ENCODE assay signal across 8 mouse cellular contexts in the genomic region with DNA sequence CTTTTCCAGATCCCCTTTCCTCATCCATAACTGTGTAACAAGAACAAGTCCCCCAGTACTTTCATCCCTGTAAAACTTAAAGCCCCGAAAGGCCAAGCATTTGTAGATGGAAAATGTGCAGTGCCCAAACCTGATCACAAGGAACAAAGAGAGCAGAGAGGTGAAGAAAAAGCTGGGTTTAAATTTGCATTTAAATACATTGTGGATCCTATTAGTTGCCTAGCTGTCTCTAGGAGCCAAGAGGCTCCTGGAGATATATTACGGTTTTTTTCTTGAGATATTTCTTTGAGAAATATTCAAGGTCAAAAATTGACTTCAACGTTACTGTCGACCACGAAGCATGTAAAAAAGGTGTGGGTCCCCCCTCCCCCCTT. TPM values are rescaled to one million over a fixed set of nuclear protein-coding genes. Genes with fewer than 3 reads are reported as not detected.
DNase-seq lines count a peak whose midpoint lies in the region; ATAC-seq and TF ChIP-seq lines count a peak whose summit lies in the region.

No protein-coding gene starts in this region.

- no peaks in the 10 kb centered on the region for H3K9me3 ChIP-seq in kidney, postnatal 0 days (replicated peaks; ENCODE audit: low read length)
- no peaks in the 10 kb centered on the region for H3K9me3 ChIP-seq in embryonic facial prominence, embryonic 15.5 days (replicated peaks)
- H3K9me3 ChIP-seq in intestine, embryonic 16.5 days (ENCODE audit: control insufficient read depth, low read length), result no peaks in the 10 kb centered on the region
- no peaks in the 10 kb centered on the region for H3K9me3 ChIP-seq in neural tube, embryonic 13.5 days

- H3K4me1 ChIP-seq in kidney, postnatal 0 days (replicated peaks; ENCODE audit: insufficient read depth, low read length), result 0 out of 2 replicates have a peak, but pooled peaks cover 8% of the 10 kb centered on the region
- peaks cover 26% of the 10 kb centered on the region for H3K4me1 ChIP-seq in embryonic facial prominence, embryonic 15.5 days
- peaks cover 10% of the 10 kb centered on the region for H3K4me1 ChIP-seq in intestine, embryonic 16.5 days (ENCODE audit: control insufficient read depth, insufficient read depth, low read length)
- H3K4me1 ChIP-seq in neural tube, embryonic 13.5 days (replicated peaks), result peaks cover 36% of the 10 kb centered on the region

- peak overlapping the region; percentile 95 for H3K4me3 ChIP-seq in kidney, postnatal 0 days (replicated peaks; ENCODE audit: low read depth, low read length)
- peak overlapping the region; percentile 74 for H3K4me3 ChIP-seq in embryonic facial prominence, embryonic 15.5 days (replicated peaks)
- H3K4me3 ChIP-seq in intestine, embryonic 16.5 days (ENCODE audit: low read length), result peak overlapping the region; percentile 98
- peak overlapping the region; percentile 97; the same call in 1 of the 2 replicates for H3K4me3 ChIP-seq in neural tube, embryonic 13.5 days

- H3K4me2 ChIP-seq in kidney, postnatal 0 days (ENCODE audit: low read length), result peak overlapping the region; percentile 76
- H3K4me2 ChIP-seq in embryonic facial prominence, embryonic 15.5 days (replicated peaks), result peak overlapping the region; percentile 66
- H3K4me2 ChIP-seq in intestine, embryonic 16.5 days (ENCODE audit: low read depth, low read length), result peak overlapping the region; percentile 47
- peak overlapping the region; percentile 95 for H3K4me2 ChIP-seq in neural tube, embryonic 13.5 days

- no peak for TF ChIP-seq CTCF in kidney, postnatal 0 days (IDR thresholded peaks at IDR 0.05; ENCODE audit: low read depth)

- no peak overlapping the region for H3K27ac ChIP-seq in kidney, postnatal 0 days
- H3K27ac ChIP-seq in embryonic facial prominence, embryonic 15.5 days (replicated peaks), result peak overlapping the region; percentile 51; the same call in 1 of the 2 replicates
- 0 out of 2 replicates have a peak overlapping the region, but pooled peaks have one; percentile 26 for H3K27ac ChIP-seq in intestine, embryonic 16.5 days (ENCODE audit: low read length)
- H3K27ac ChIP-seq in neural tube, embryonic 13.5 days (replicated peaks), result peak overlapping the region; percentile 93

- H3K9ac ChIP-seq in kidney, postnatal 0 days (ENCODE audit: low read depth, low read length), result no peak overlapping the region
- H3K9ac ChIP-seq in embryonic facial prominence, embryonic 15.5 days, result no peak overlapping the region
- H3K9ac ChIP-seq in intestine, embryonic 16.5 days (ENCODE audit: low read depth, low read length), result no peak overlapping the region
- H3K9ac ChIP-seq in neural tube, embryonic 13.5 days, result no peak overlapping the region

- 43% methylated on average over 5 of the region's 5 CpGs for WGBS in kidney, postnatal 0 days
- WGBS in embryonic facial prominence, embryonic 15.5 days, result 29% methylated on average over 5 of the region's 5 CpGs
- 33% methylated on average over 5 of the region's 5 CpGs for WGBS in intestine, embryonic 16.5 days
- 10% methylated on average over 5 of the region's 5 CpGs for WGBS in neural tube, embryonic 13.5 days

- DNase-seq in kidney, postnatal 0 days (ENCODE audit: low spot score), result no peak
- no peak for DNase-seq in kidney, adult 8-10 months
- DNase-seq in thymus, postnatal 10 days (ENCODE audit: low spot score in 2 of 2), result no peak
- DNase-seq in adrenal gland, postnatal 14 days, result no peak

- no peak for ATAC-seq in kidney, postnatal 0 days (replicated peaks; ENCODE audit: low FRiP score, low read depth)
- ATAC-seq in embryonic facial prominence, embryonic 15.5 days (ENCODE audit: insufficient number of reproducible peaks, low FRiP score, low TSS enrichment, low read depth), result no peak
- no peak for ATAC-seq in intestine, embryonic 16.5 days
- peak; percentile 37; the same call in 1 of the 2 replicates for ATAC-seq in neural tube, embryonic 13.5 days (ENCODE audit: low read depth)
- no peak for ATAC-seq in granulocyte monocyte progenitor cell, adult 5-6 weeks (replicated peaks; ENCODE audit: poor library complexity, severe bottlenecking)

- H3K36me3 ChIP-seq in kidney, postnatal 0 days (ENCODE audit: insufficient read depth, low read length), result no peaks in the 10 kb centered on the region
- no peaks in the 10 kb centered on the region for H3K36me3 ChIP-seq in embryonic facial prominence, embryonic 15.5 days
- no peaks in the 10 kb centered on the region for H3K36me3 ChIP-seq in intestine, embryonic 16.5 days (ENCODE audit: control insufficient read depth, insufficient read depth, low read length)
- no peaks in the 10 kb centered on the region for H3K36me3 ChIP-seq in neural tube, embryonic 13.5 days

- no peaks in the 10 kb centered on the region for H3K27me3 ChIP-seq in kidney, postnatal 0 days (ENCODE audit: insufficient read depth, low read length)
- H3K27me3 ChIP-seq in embryonic facial prominence, embryonic 15.5 days, result no peaks in the 10 kb centered on the region
- 0 out of 2 replicates have a peak, but pooled peaks cover 3% of the 10 kb centered on the region for H3K27me3 ChIP-seq in intestine, embryonic 16.5 days (replicated peaks; ENCODE audit: control insufficient read depth, insufficient read depth, low read length)
- no peaks in the 10 kb centered on the region for H3K27me3 ChIP-seq in neural tube, embryonic 13.5 days

RNA-seq across cellular contexts. Expression of a gene that starts 0.4 kb away (rescaled TPM):
- 35.6 and 38.6 TPM in 2 replicates for polyA plus RNA-seq in kidney, postnatal 0 days (2015; fragmentation: Nextera tagmentation; extraction: Ambion mirVana)
- 66.8 and 67.0 TPM in 2 replicates for polyA plus RNA-seq in embryonic facial prominence, embryonic 15.5 days (2015; fragmentation: Nextera tagmentation; extraction: Ambion mirVana)
- polyA plus RNA-seq in intestine, embryonic 16.5 days (2015; fragmentation: Nextera tagmentation; extraction: Ambion mirVana), result 41.4 and 42.4 TPM in 2 replicates
- polyA plus RNA-seq in neural tube, embryonic 13.5 days (2015; fragmentation: Nextera tagmentation; extraction: Ambion mirVana), result 97.3 and 111 TPM in 2 replicates
- total RNA-seq in granulocyte monocyte progenitor cell, adult 5-6 weeks (2014; fragmentation: Nextera tagmentation), result 31.9 and 38.5 TPM in 2 replicates
- 35.0 and 38.3 TPM in 2 replicates for total RNA-seq in granulocyte monocyte progenitor cell, adult 5-6 weeks (2017)
- 37.6 and 40.5 TPM in 2 replicates for total RNA-seq in adrenal gland, postnatal 14 days (2021)

RNA-seq across cellular contexts. Expression of a gene that starts 20.4 kb away (rescaled TPM):
- 13.5 and 16.7 TPM in 2 replicates for polyA plus RNA-seq in kidney, postnatal 0 days (2015; fragmentation: Nextera tagmentation; extraction: Ambion mirVana)
- polyA plus RNA-seq in embryonic facial prominence, embryonic 15.5 days (2015; fragmentation: Nextera tagmentation; extraction: Ambion mirVana), result 4.7 and 7.7 TPM in 2 replicates
- 7.6 and 9.7 TPM in 2 replicates for polyA plus RNA-seq in intestine, embryonic 16.5 days (2015; fragmentation: Nextera tagmentation; extraction: Ambion mirVana)
- polyA plus RNA-seq in neural tube, embryonic 13.5 days (2015; fragmentation: Nextera tagmentation; extraction: Ambion mirVana), result 7.2 and 8.3 TPM in 2 replicates
- not detected in 2 replicates for total RNA-seq in granulocyte monocyte progenitor cell, adult 5-6 weeks (2014; fragmentation: Nextera tagmentation)
- total RNA-seq in granulocyte monocyte progenitor cell, adult 5-6 weeks (2017), result not detected in 2 replicates
- 3.3 and 6.5 TPM in 2 replicates for total RNA-seq in adrenal gland, postnatal 14 days (2021)

RNA-seq across cellular contexts. Expression of a gene that starts 55.5 kb away (rescaled TPM):
- polyA plus RNA-seq in kidney, postnatal 0 days (2015; fragmentation: Nextera tagmentation; extraction: Ambion mirVana), result not detected in 2 replicates
- not detected in 2 replicates for polyA plus RNA-seq in embryonic facial prominence, embryonic 15.5 days (2015; fragmentation: Nextera tagmentation; extraction: Ambion mirVana)
- polyA plus RNA-seq in intestine, embryonic 16.5 days (2015; fragmentation: Nextera tagmentation; extraction: Ambion mirVana), result not detected in 2 replicates
- polyA plus RNA-seq in neural tube, embryonic 13.5 days (2015; fragmentation: Nextera tagmentation; extraction: Ambion mirVana), result not detected in 2 replicates
- not detected in 2 replicates for total RNA-seq in granulocyte monocyte progenitor cell, adult 5-6 weeks (2014; fragmentation: Nextera tagmentation)
- not detected in 2 replicates for total RNA-seq in granulocyte monocyte progenitor cell, adult 5-6 weeks (2017)
- not detected in 2 replicates for total RNA-seq in adrenal gland, postnatal 14 days (2021)
